Mouse (Mus musculus): ENCODE data around the gene Muc13.

DNA sequence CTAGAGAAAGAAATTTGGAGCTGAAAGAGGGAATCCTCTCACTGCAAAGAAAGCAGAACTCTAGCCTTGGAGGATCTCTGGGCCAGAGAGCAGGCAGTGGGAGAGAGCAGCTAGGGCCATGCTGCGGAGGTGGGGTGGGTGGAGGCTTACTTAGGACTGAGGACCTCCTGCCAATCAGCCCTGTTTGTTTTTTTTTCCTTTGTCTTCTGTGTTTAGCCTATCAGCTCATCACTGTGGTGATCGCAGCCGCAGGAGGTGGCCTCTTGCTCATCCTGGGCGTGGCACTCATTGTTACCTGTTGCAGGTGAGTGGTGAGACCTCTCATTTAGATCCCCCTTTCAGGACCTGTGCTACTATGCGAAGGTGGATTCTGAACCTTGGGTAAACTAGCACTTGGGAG lies 33.3 kb upstream of the Muc13 start:
- TF ChIP-seq CTCF (conservative IDR thresholded peaks at IDR 0.05; ENCODE audit: low read length), result no peak
- no peak for TF ChIP-seq POU5F1 (IDR thresholded peaks at IDR 0.05; ENCODE audit: borderline replicate concordance, low read length)

Data from E14TG2a.4 (cell line).